Mouse (Mus musculus) intestine, embryonic 16.5 days (tissue): ENCODE data around the gene Gm12185. TPM values are rescaled to one million over a fixed set of nuclear protein-coding genes. Genes with fewer than 3 reads are reported as not detected.
"Not testable (repeated sequence)": the region's sequence is repeated elsewhere in the genome, so short reads cannot be mapped to it uniquely, and the experiment has no call there.

Experiments
- ATAC-seq: fragments of 200-750 bp; cut with Nextera tagmentation; 2 replicates; pipeline ENCODE4 v1.8.0; 2017; ENCODE audit warnings: moderate TSS enrichment, moderate library complexity
- H3K27ac ChIP-seq: fragments of 300-500 bp; sonication (generic); 2 replicates; pipeline ENCODE4 v1.5.1; 2014; ENCODE audit warnings: mild to moderate bottlenecking, low read length
- H3K27me3 ChIP-seq: fragments of 300-500 bp; sonication (generic); replicated peaks from 2 replicates; pipeline ENCODE4 v1.6.1; 2014; ENCODE audit warnings: low read length, control low read depth, mixed read lengths; ENCODE audit not compliant: control insufficient read depth, insufficient read depth
- H3K36me3 ChIP-seq: fragments of 300-500 bp; sonication (generic); 2 replicates; pipeline ENCODE4 v1.6.1; 2014; ENCODE audit warnings: low read length, control low read depth; ENCODE audit not compliant: control insufficient read depth, insufficient read depth
- H3K4me1 ChIP-seq: fragments of 300-500 bp; sonication (generic); 2 replicates; pipeline ENCODE4 v1.6.1; 2014; ENCODE audit warnings: low read length, control low read depth, mixed read lengths; ENCODE audit not compliant: control insufficient read depth, insufficient read depth
- H3K4me2 ChIP-seq: fragments of 300-500 bp; sonication (generic); 2 replicates; pipeline ENCODE4 v1.6.1; 2014; ENCODE audit warnings: low read depth, low read length, control low read depth
- H3K4me3 ChIP-seq: fragments of 300-500 bp; sonication (generic); 2 replicates; pipeline ENCODE4 v1.5.1; 2014; ENCODE audit warnings: mild to moderate bottlenecking, low read length
- H3K9ac ChIP-seq: fragments of 300-500 bp; sonication (generic); 2 replicates; pipeline ENCODE4 v1.6.1; 2014; ENCODE audit warnings: low read depth, low read length
- H3K9me3 ChIP-seq: fragments of 300-500 bp; sonication (generic); 2 replicates; pipeline ENCODE4 v1.6.1; 2016; ENCODE audit warnings: low read length, control low read depth; ENCODE audit not compliant: control insufficient read depth
- WGBS: fragments of 180-500 bp; shearing (Covaris S2); extraction: QIAGEN DNeasy Blood & Tissue Kit; methylation state at CpG from one replicate; pipeline ENCODE4 v1.1.7; 2014; 5-methylcytosine and 5-hydroxymethylcytosine counted together
- polyA plus RNA-seq: library from polyadenylated mRNA; unstranded; fragments of >200 nt; fragmentation: Nextera tagmentation; extraction: Ambion mirVana; gene quantifications from 2 replicates; pipeline ENCODE4 v1.2.1, GENCODE M21; 2015

The Gm12185 gene
- polyA plus RNA-seq: not detected in 2 replicates

GRCm38 (mm10) chr11:48991740-48992520 lies at the start of gene Gm12185:
Gm12185 (minus strand) TSS chr11:48992226.
- H3K9me3 ChIP-seq, H3K36me3 ChIP-seq, H3K27ac ChIP-seq, H3K27me3 ChIP-seq, ATAC-seq, H3K9ac ChIP-seq, H3K4me1 ChIP-seq, H3K4me3 ChIP-seq, H3K4me2 ChIP-seq: not testable (repeated sequence)
- WGBS: 46% methylated on average over 4 of the region's 4 CpGs

- not testable (repeated sequence) for H3K4me1 ChIP-seq, H3K27ac ChIP-seq, H3K4me3 ChIP-seq, H3K27me3 ChIP-seq, H3K9ac ChIP-seq, ATAC-seq, H3K36me3 ChIP-seq, H3K4me2 ChIP-seq, H3K9me3 ChIP-seq
These were observed 20.0 kb upstream of the Gm12185 start for GRCm38 (mm10) chr11:49012074-49012473.

DNA sequence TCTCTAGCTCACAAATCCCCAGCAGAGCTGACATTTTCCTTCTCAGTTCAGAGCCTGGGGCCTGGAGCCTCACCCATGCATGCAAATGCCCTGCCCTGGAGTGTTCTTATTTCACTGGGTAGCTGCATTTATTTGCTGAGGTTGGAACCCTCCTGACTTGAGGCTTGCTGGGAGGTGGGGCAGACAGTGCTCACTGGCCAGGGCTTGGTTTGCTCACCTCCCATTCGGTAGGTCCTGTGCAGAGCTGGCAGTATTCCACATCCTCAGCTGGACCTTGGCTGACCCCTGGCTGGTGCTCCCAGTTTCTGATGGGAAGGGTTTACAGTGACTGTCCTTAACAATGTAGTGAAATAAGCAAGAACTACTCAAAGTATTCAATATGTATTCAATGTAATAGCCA lies 14.8 kb upstream of the Gm12185 start:
- WGBS: 13% methylated on average over 1 of the region's 1 CpGs
- H3K27ac ChIP-seq, H3K9ac ChIP-seq, H3K27me3 ChIP-seq, H3K4me1 ChIP-seq, H3K36me3 ChIP-seq, H3K4me2 ChIP-seq, ATAC-seq, H3K9me3 ChIP-seq, H3K4me3 ChIP-seq: not testable (repeated sequence)

GRCm38 (mm10) chr11:49006317-49006716 lies 14.3 kb upstream of the Gm12185 start:
- ATAC-seq, H3K9me3 ChIP-seq, H3K4me1 ChIP-seq, H3K36me3 ChIP-seq, H3K4me3 ChIP-seq, H3K27me3 ChIP-seq, H3K4me2 ChIP-seq, H3K9ac ChIP-seq, H3K27ac ChIP-seq: not testable (repeated sequence)
- WGBS: 62% methylated on average over 2 of the region's 2 CpGs

DNA sequence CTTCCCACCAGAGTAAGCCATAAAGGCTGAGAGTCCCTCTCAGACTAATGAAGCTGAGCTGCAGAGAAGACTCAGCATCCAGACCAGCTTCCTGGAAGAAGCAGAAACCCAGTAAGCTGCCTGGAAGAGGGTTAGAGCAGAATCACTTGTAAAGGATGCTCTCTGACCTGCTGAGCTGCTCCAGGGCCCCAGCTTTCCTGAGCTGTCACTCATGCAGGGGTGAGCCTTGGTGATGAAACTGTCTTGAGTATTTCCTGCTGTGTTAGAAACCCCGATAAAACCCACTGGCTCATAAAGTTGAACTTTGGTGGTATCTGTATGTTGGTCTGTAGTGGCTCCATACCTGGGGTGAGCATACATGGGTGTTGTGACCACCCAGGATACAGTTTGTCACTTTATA lies 8.4 kb upstream of the Gm12185 start:
- H3K36me3 ChIP-seq, ATAC-seq, H3K4me2 ChIP-seq, H3K27me3 ChIP-seq, H3K27ac ChIP-seq, H3K9me3 ChIP-seq, H3K4me1 ChIP-seq, H3K9ac ChIP-seq, H3K4me3 ChIP-seq: not testable (repeated sequence)
- WGBS: 58% methylated on average over 1 of the region's 1 CpGs

GRCm38 (mm10) chr11:48994018-48994417 lies 2.0 kb upstream of the Gm12185 start, which contains the start of gene Tgtp1:
Tgtp1 (minus strand) TSS chr11:48994172.
- H3K27ac ChIP-seq, H3K27me3 ChIP-seq, H3K9ac ChIP-seq, H3K4me1 ChIP-seq, H3K36me3 ChIP-seq, H3K4me3 ChIP-seq, H3K9me3 ChIP-seq, ATAC-seq, H3K4me2 ChIP-seq: not testable (repeated sequence)
- 37% methylated on average over 2 of the region's 2 CpGs for WGBS

DNA sequence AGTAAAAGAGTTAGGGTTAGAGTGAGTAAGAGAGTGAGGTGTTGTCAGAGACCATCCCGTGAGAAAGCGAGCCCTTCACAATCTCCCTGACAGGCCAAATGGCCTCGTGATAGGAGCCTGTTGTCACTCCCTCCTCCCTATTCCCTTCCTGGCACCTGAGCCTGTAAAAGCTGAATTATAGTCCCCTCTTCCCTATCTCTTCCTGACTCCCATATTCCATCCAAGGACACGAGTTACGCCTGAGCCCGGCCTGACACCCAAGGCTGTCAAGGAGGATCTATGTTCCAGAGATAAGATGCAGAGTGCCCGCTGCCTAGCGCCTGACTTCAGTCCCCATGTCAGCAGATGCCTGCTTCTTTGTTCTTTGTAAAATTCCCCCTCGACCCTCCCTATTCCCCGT lies 1.3 kb upstream of the Gm12185 start:
- not testable (repeated sequence) for H3K36me3 ChIP-seq, H3K9ac ChIP-seq

DNA sequence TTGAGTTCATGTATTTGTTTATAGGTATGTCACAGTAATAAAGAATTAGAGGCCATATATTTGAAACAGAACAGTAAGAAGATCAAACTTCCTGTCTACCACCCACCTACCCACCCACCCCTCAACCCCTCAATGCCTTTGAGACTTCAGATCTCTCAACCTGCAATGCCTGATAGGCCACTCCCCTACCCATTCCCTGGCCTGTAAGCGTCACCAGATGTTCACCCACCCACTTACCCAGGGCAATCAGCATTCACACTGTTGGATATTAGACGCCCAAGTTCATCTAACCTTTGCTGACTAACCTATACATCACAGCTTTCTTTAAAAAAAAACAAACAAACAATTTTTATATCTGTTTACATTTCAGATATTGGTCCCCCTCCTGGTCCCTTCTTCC lies 2.0 kb downstream of the Gm12185 start:
- H3K27ac ChIP-seq, H3K4me1 ChIP-seq, H3K4me3 ChIP-seq, H3K9me3 ChIP-seq, ATAC-seq, H3K36me3 ChIP-seq, H3K4me2 ChIP-seq, H3K9ac ChIP-seq, H3K27me3 ChIP-seq: not testable (repeated sequence)
- 74% methylated on average over 1 of the region's 2 CpGs for WGBS

More for the DNA sequence above, 1.3 kb upstream of the Gm12185 start:
- not testable (repeated sequence) for H3K4me1 ChIP-seq, ATAC-seq, H3K27me3 ChIP-seq, H3K27ac ChIP-seq, H3K9me3 ChIP-seq, H3K4me2 ChIP-seq, H3K4me3 ChIP-seq
- WGBS: 43% methylated on average over 10 of the region's 10 CpGs

- H3K4me2 ChIP-seq, H3K27me3 ChIP-seq, H3K4me1 ChIP-seq, H3K9ac ChIP-seq, H3K27ac ChIP-seq, H3K4me3 ChIP-seq, ATAC-seq, H3K9me3 ChIP-seq, H3K36me3 ChIP-seq: not testable (repeated sequence)
- WGBS: 69% methylated on average over 2 of the region's 3 CpGs
These were observed 3.8 kb downstream of the Gm12185 start for GRCm38 (mm10) chr11:48988219-48988618.

DNA sequence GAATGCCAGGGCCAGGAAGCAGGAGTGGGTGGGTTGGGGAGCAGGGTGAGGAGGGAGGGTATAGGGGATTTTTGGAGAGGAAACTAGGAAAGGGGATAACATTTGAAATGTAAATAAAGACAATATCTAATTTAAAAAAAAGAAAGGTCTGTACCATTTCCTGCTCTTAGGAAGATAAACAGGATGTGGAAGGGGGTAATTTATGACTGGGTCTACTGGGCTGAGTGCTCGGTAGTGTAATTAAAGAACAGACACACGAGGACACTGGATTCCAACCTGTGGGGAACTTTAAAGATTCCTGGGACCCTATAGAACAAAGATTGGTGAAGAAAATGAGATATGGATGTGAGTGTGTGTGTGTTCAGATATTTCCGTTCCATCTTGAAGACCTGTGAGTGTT lies 9.2 kb downstream of the Gm12185 start:
- not testable (repeated sequence) for H3K27ac ChIP-seq, ATAC-seq, H3K36me3 ChIP-seq, H3K9me3 ChIP-seq, H3K27me3 ChIP-seq, H3K4me1 ChIP-seq, H3K9ac ChIP-seq, H3K4me2 ChIP-seq, H3K4me3 ChIP-seq
- no CpG with 5 or more reads among the region's 3 CpGs for WGBS
